Mouse (Mus musculus) MEL (cell line): ENCODE measurements at regions not wholly inside any gene's neighbourhood (a gene's known extent, or its start where the extent isn't known, plus 50 kb on each side); places are given as distances from the start of the nearest gene placed in this dataset.

ENCODE experiments used
- CHD2 ChIP-seq: IDR thresholded peaks from 2 replicates; pipeline ENCODE4 v1.6.1; 2011; ENCODE audit warnings: low read length, improper control_type of control experiment
- MAX ChIP-seq: IDR thresholded peaks from 2 replicates; pipeline ENCODE4 v1.6.1; 2011; ENCODE audit warnings: low read length, improper control_type of control experiment

- TF ChIP-seq MAX (no peak), CHD2 (no peak)
Measured at GRCm38 (mm10) chr6:127298105-127298504, 146.1 kb upstream of the Ccnd2 start.
